Mouse (Mus musculus) C2C12 (cell line): ENCODE measurements around the gene Gm42674. TPM values are rescaled to one million over a fixed set of nuclear protein-coding genes. Genes with fewer than 3 reads are reported as not detected.

Experiments
- H3K27me3 ChIP-seq: one replicate; pipeline ENCODE4 v1.6.1; 2011; ENCODE audit not compliant: control insufficient read depth, insufficient read depth, insufficient read length
- H3K36me3 ChIP-seq: one replicate; pipeline ENCODE4 v1.6.1; 2011; ENCODE audit not compliant: control insufficient read depth, insufficient read depth
- H3K4me3 ChIP-seq: one replicate; pipeline ENCODE4 v1.5.1; 2011; ENCODE audit warnings: mild to moderate bottlenecking, control low read depth; ENCODE audit not compliant: poor library complexity, insufficient read depth, severe bottlenecking
- H3K79me2 ChIP-seq: one replicate; pipeline ENCODE4 v1.6.1; 2011; ENCODE audit not compliant: control insufficient read depth, insufficient read depth
- H3K79me3 ChIP-seq: one replicate; pipeline ENCODE4 v1.6.1; 2011; ENCODE audit warnings: low read depth, control low read depth
- H3ac ChIP-seq: one replicate; pipeline ENCODE3; 2011; ENCODE audit warnings: low read depth; ENCODE audit not compliant: control insufficient read depth, insufficient read length
- CEBPB ChIP-seq: IDR thresholded peaks from one replicate; pipeline ENCODE4 v1.6.1; 2011; ENCODE audit warnings: low read depth, mild to moderate bottlenecking, control low read depth, moderate library complexity
- CTCF ChIP-seq: IDR thresholded peaks from one replicate; pipeline ENCODE4 v1.5.1; 2011; ENCODE audit not compliant: control insufficient read depth, insufficient read depth, insufficient read length
- FOSL1 ChIP-seq: IDR thresholded peaks from one replicate; pipeline ENCODE4 v1.8.0; 2011; ENCODE audit warnings: mild to moderate bottlenecking, low read length; ENCODE audit not compliant: poor library complexity, insufficient read depth, severe bottlenecking
- MAX ChIP-seq: IDR thresholded peaks from one replicate; pipeline ENCODE4 v1.6.1; 2011; ENCODE audit warnings: mild to moderate bottlenecking, control low read depth
- MYOD1 ChIP-seq: IDR thresholded peaks from one replicate; pipeline ENCODE4 v1.6.1; 2011; ENCODE audit warnings: low read depth; ENCODE audit not compliant: control insufficient read depth, insufficient read length
- MYOG ChIP-seq: IDR thresholded peaks from one replicate; pipeline ENCODE4 v1.6.1; 2011; ENCODE audit not compliant: control insufficient read depth, insufficient read length; ENCODE audit errors: extremely low read depth
- USF1 ChIP-seq: IDR thresholded peaks from one replicate; pipeline ENCODE4 v1.6.1; 2011; ENCODE audit warnings: low read depth, mild to moderate bottlenecking, control low read depth, moderate library complexity
- polyA plus RNA-seq: library from polyadenylated mRNA; unstranded; fragments of >200 nt; fragmentation: generic; extraction: Trizol; gene quantifications from one replicate; pipeline ENCODE4 v1.2.1, GENCODE M21; 2012; ENCODE audit warnings: missing spikeins

The Gm42674 gene
- polyA plus RNA-seq, 1 experiment, result 1.5 TPM

- no peaks in the 10 kb centered on the region for H3K79me2 ChIP-seq
- H3K36me3 ChIP-seq, result no peaks in the 10 kb centered on the region
- no peak for TF ChIP-seq MAX
- TF ChIP-seq CEBPB, result no peak
- no peak for TF ChIP-seq MYOG
- TF ChIP-seq MYOD1, result no peak
- no peak for TF ChIP-seq FOSL1
- TF ChIP-seq CTCF, result no peak
- no peak for TF ChIP-seq USF1
- H3K79me3 ChIP-seq, result no peaks in the 10 kb centered on the region
- no peaks in the 10 kb centered on the region for H3K27me3 ChIP-seq
- no peak overlapping the region for H3ac ChIP-seq
- no peak overlapping the region for H3K4me3 ChIP-seq
These were observed 37.0 kb downstream of the Gm42674 start for GRCm38 (mm10) chr3:90638511-90639275.

DNA sequence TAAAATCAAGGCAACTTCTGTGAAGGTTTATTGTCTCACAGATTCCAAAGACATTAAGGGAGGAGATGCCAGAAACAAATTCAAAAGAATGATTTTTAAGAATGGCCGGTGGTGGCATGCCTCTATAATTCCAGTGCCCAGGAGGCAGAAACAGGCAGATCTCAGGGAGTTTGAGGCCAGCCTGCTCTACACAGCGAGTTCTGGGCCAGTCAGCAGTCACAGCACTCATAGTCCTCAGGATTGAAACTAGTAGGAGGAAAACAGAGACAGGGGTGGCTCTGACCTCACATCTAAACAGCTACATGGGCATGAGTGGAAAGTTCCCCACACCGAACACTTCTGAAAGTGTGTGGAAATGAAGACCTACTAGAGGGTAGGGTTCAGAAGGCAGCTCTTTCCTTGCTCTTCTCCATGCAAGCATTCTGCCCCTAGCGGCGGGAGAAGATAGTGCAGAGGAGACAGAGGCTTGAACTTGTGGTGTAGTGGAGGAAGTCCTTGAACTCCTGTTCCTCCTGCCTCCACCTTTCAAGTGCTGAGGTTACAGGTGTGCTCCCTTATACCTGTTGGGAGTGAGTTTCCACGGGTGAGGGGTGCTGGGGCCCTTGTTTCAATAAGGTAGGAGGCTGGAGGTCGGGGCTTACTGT, 37.9 kb downstream of the Gm42674 start:
- TF ChIP-seq MYOD1, result no peak
- peak; percentile 26 for TF ChIP-seq CTCF
- no peaks in the 10 kb centered on the region for H3K36me3 ChIP-seq
- H3K4me3 ChIP-seq, result no peak overlapping the region
- H3K79me2 ChIP-seq, result no peaks in the 10 kb centered on the region
- no peaks in the 10 kb centered on the region for H3K27me3 ChIP-seq
- no peak overlapping the region for H3ac ChIP-seq
- H3K79me3 ChIP-seq, result no peaks in the 10 kb centered on the region

GRCm38 (mm10) chr3:90640981-90641380, 39.3 kb downstream of the Gm42674 start:
- Histone ChIP-seq H3K79me3 (no peaks in the 10 kb centered on the region), H3K27me3 (no peaks in the 10 kb centered on the region), H3K79me2 (no peaks in the 10 kb centered on the region), H3K36me3 (no peaks in the 10 kb centered on the region), H3ac (no peak overlapping the region), H3K4me3 (no peak overlapping the region)
- TF ChIP-seq FOSL1, result no peak
- TF ChIP-seq MYOD1, result no peak
- TF ChIP-seq MYOG, result no peak
- no peak for TF ChIP-seq USF1
- no peak for TF ChIP-seq MAX
- TF ChIP-seq CEBPB, result no peak
- no peak for TF ChIP-seq CTCF

DNA sequence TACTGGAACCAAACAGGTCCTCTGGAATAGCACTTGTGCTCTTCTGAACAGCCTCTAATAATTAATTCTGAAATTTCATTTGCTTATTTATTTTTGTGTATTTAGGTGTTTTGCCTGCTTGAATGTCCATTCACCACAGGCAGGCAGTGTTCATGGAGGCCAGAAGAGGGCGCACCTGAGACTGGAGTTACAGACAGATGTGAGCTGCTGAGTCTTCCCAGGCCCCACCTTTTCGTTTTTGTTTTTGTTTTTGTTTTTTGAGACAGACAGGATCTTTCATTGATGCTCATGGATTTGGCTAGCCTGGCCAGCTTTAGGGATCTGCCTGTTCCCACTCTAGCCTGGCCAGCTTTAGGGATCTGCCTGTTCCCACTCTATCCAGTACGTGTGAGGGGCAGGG, 42.5 kb downstream of the Gm42674 start:
- Histone ChIP-seq H3K4me3 (no peak overlapping the region), H3K36me3 (no peaks in the 10 kb centered on the region), H3K79me3 (no peaks in the 10 kb centered on the region), H3K79me2 (no peaks in the 10 kb centered on the region), H3ac (no peak overlapping the region), H3K27me3 (no peaks in the 10 kb centered on the region)
- TF ChIP-seq CTCF, result peak; percentile 20
- TF ChIP-seq CEBPB, result no peak
- TF ChIP-seq FOSL1, result no peak
- no peak for TF ChIP-seq USF1

GRCm38 (mm10) chr3:90647291-90647690, 45.6 kb downstream of the Gm42674 start:
- Histone ChIP-seq H3K36me3 (no peaks in the 10 kb centered on the region), H3K27me3 (no peaks in the 10 kb centered on the region), H3K79me3 (no peaks in the 10 kb centered on the region), H3K79me2 (no peaks in the 10 kb centered on the region), H3ac (no peak overlapping the region), H3K4me3 (no peak overlapping the region)
- no peak for TF ChIP-seq USF1
- TF ChIP-seq CEBPB, result no peak
- no peak for TF ChIP-seq MYOD1
- TF ChIP-seq CTCF, result no peak
- TF ChIP-seq MAX, result no peak
- TF ChIP-seq FOSL1, result no peak
- no peak for TF ChIP-seq MYOG

- H3K4me3 ChIP-seq, result no peak overlapping the region
- no peaks in the 10 kb centered on the region for H3K79me2 ChIP-seq
- no peaks in the 10 kb centered on the region for H3K27me3 ChIP-seq
- TF ChIP-seq CEBPB (no peak), MYOD1 (no peak), MAX (no peak), USF1 (no peak), FOSL1 (no peak), CTCF (no peak), MYOG (no peak)
- no peak overlapping the region for H3ac ChIP-seq
- no peaks in the 10 kb centered on the region for H3K36me3 ChIP-seq
- no peaks in the 10 kb centered on the region for H3K79me3 ChIP-seq
These were observed 47.3 kb downstream of the Gm42674 start for GRCm38 (mm10) chr3:90648981-90649380.
